Mouse (Mus musculus): Measurements from ENCODE around the gene Ggt1. TPM values are rescaled to one million over a fixed set of nuclear protein-coding genes. Genes with fewer than 3 reads are reported as not detected.

Gene Ggt1
- total and polyA plus RNA-seq, 3 experiments: not detected

DNA sequence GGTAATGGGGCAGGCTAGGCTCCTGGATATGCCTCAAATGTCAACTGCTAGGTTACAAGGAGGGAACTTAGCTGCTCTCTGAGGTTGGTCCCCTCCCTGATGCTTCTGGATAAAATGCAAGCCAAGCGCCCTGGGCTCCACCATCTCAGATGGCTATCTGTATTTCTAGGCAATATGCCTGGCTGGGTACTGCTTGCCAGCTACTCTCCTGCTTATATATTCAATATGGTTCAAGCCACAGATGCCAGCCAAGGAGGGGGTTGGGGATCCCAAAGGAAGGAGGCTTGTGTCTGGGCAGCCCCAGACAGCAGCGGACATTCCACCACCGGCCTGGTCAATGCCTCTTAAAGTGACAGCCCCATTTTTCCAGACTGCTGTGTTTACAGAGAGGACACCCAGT is 2.9 kb upstream of the Ggt1 start:
- ATAC-seq (ENCODE audit: extremely low read depth, insufficient number of reproducible peaks, low FRiP score, poor library complexity, severe bottlenecking) (no peak), DNase-seq (ENCODE audit: low spot score) (no peak)
- no peaks in the 10 kb centered on the region for H3K36me3 ChIP-seq (replicated peaks)
- H3K9me3 ChIP-seq (replicated peaks): no peaks in the 10 kb centered on the region
- H3K27me3 ChIP-seq (ENCODE audit: insufficient read depth, low read length): peaks cover 59% of the 10 kb centered on the region
- H3K4me3 ChIP-seq (ENCODE audit: low read depth, low read length): no peak overlapping the region
- H3K4me1 ChIP-seq (ENCODE audit: insufficient read depth, low read depth, low read length): peaks cover 4% of the 10 kb centered on the region; the same call in 1 of the 2 replicates
- TF ChIP-seq GATA1 (IDR thresholded peaks at IDR 0.05; ENCODE audit: borderline replicate concordance, low read length): no peak
- TF ChIP-seq CTCF (IDR thresholded peaks at IDR 0.05; ENCODE audit: low read depth, low read length): no peak
- TF ChIP-seq TAL1 (conservative IDR thresholded peaks at IDR 0.05; ENCODE audit: low read depth, low read length): no peak
- no peak for TF ChIP-seq POLR2AphosphoS5 (IDR thresholded peaks at IDR 0.05; ENCODE audit: insufficient replicate concordance, low read depth, low read length)
- TF ChIP-seq GATA2 (IDR thresholded peaks at IDR 0.05; ENCODE audit: borderline replicate concordance, low read depth, low read length): no peak

DNA sequence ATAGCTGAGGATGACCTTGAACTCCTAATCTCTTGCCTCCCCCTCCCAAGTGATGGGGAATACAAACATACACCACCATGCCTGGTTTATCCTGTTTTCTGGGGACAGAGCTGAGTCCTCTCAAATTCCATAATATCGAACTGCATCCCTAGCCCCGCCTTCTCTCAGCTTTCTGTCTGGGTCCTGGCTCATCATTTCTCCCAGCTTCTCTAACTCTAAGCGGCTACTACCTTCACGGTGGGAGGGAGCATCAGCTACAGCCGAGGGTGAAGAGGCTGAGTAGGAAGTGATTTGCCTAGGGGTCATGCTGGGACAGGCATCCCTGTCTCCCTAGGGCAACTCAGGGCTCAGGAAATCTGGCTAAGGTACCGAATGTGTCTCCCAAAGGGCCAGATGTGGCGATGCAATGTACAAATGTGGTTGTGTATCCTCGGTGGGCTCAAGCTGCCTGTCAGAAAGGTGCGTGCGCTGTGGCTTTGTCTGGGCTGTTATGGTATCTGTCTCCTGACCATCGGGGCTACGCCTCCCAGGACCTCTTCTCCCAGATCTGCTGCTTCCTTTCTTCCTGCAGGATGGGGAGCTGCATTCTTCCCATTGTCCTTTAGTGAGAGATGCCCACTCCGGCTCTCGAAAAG is 2.2 kb upstream of the Ggt1 start:
- no peak for DNase-seq (ENCODE audit: low spot score)

DNA sequence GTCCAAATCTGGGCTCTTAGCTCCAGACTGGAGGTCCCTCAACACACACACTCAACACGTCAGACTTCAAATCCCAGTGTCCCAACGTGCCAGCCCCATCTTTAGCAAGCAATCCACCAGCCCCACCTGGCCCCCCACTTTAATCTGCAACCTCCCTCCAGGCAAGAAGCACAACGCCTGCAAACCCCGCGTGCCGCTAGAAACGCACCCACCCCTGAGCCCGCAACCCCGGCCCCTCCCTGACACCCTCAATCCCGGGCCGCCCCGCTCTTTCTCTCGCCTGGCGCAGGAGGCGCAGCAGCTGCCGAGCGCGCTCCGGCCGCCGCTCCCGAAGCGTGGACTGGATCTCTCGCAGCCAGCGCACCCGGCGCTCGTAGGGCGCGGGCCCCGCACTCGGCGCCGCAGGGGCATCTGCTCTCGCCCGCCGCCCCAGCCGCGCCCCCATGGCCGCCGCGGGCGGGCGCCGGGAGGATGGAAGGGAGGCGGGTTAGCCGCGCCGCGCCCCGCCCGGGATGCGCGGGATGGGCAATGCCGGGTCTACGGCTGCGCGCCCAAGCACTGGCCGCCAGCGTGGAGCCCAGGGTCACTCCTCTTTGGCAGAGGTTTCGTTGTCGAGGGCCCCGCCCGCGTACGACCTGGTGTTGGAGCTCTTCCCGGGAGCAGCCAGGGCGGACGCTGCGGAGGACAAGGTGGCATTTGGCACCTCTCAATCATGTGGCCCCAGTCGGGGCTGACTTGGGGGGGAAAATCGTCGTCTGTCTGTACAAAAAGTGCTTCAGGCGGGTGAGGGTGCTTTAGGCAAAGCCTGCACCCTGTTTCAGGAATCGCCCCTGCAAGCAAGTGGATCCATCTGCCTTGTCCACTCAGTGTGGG is 1.5 kb upstream of the Ggt1 start, which contains the start of gene Lrrc75b:
Gene Lrrc75b (minus strand): TSS at position 655 of the 873 bp plus-strand sequence.
- ATAC-seq (ENCODE audit: extremely low read depth, insufficient number of reproducible peaks, low FRiP score, poor library complexity, severe bottlenecking): no peak
- peaks cover 61% of the 10 kb centered on the region for H3K27me3 ChIP-seq (ENCODE audit: insufficient read depth, low read length)
- H3K4me3 ChIP-seq (ENCODE audit: low read depth, low read length): no peak within 1 kb of the TSS

More for the DNA sequence above, 2.2 kb upstream of the Ggt1 start:
- H3K27me3 ChIP-seq (ENCODE audit: insufficient read depth, low read length): peaks cover 60% of the 10 kb centered on the region
- H3K4me3 ChIP-seq (ENCODE audit: low read depth, low read length): no peak overlapping the region
- H3K36me3 ChIP-seq (replicated peaks): no peaks in the 10 kb centered on the region
- no peak for ATAC-seq (ENCODE audit: extremely low read depth, insufficient number of reproducible peaks, low FRiP score, poor library complexity, severe bottlenecking)
- peaks cover under 1% of the 10 kb centered on the region; the same call in 1 of the 2 replicates for H3K4me1 ChIP-seq (ENCODE audit: insufficient read depth, low read depth, low read length)
- TF ChIP-seq GATA2 (IDR thresholded peaks at IDR 0.05; ENCODE audit: borderline replicate concordance, low read depth, low read length) (no peak), TAL1 (conservative IDR thresholded peaks at IDR 0.05; ENCODE audit: low read depth, low read length) (no peak), GATA1 (IDR thresholded peaks at IDR 0.05; ENCODE audit: borderline replicate concordance, low read length) (no peak), CTCF (IDR thresholded peaks at IDR 0.05; ENCODE audit: low read depth, low read length) (no peak), POLR2AphosphoS5 (IDR thresholded peaks at IDR 0.05; ENCODE audit: insufficient replicate concordance, low read depth, low read length) (no peak)
- no peaks in the 10 kb centered on the region for H3K9me3 ChIP-seq (replicated peaks)

DNA sequence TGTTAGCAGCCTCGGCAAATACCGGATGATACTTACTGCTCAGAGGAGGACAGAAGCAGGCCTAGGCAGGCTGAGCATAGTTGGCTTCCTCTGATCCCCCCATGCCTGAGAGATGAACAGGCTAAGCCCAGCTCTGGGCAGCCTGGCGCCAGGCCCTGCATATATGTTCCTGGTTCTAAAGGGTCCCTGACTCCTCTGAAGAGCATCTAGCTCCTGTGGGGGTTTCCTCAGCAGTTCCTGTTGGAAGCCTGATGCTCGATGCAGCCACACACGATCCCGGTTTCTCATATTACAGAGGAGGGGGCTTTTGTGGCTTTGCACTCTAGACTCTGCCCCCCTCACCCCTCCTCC is 880 bp upstream of the Ggt1 start:
- DNase-seq (ENCODE audit: low spot score) (no peak), ATAC-seq (ENCODE audit: extremely low read depth, insufficient number of reproducible peaks, low FRiP score, poor library complexity, severe bottlenecking) (no peak)
- no peaks in the 10 kb centered on the region for H3K36me3 ChIP-seq (replicated peaks)
- peaks cover 4% of the 10 kb centered on the region for H3K4me1 ChIP-seq (ENCODE audit: insufficient read depth, low read depth, low read length)
- peaks cover 61% of the 10 kb centered on the region for H3K27me3 ChIP-seq (ENCODE audit: insufficient read depth, low read length)
- no peaks in the 10 kb centered on the region for H3K9me3 ChIP-seq (replicated peaks)
- H3K4me3 ChIP-seq (ENCODE audit: low read depth, low read length): no peak overlapping the region
- no peak for TF ChIP-seq GATA1 (IDR thresholded peaks at IDR 0.05; ENCODE audit: borderline replicate concordance, low read length)
- TF ChIP-seq POLR2AphosphoS5 (IDR thresholded peaks at IDR 0.05; ENCODE audit: insufficient replicate concordance, low read depth, low read length): no peak
- TF ChIP-seq TAL1 (conservative IDR thresholded peaks at IDR 0.05; ENCODE audit: low read depth, low read length): no peak
- no peak for TF ChIP-seq GATA2 (IDR thresholded peaks at IDR 0.05; ENCODE audit: borderline replicate concordance, low read depth, low read length)
- TF ChIP-seq CTCF (IDR thresholded peaks at IDR 0.05; ENCODE audit: low read depth, low read length): no peak

More for the DNA sequence above, 1.5 kb upstream of the Ggt1 start, which contains the start of gene Lrrc75b:
- no peaks in the 10 kb centered on the region for H3K9me3 ChIP-seq (replicated peaks)
- DNase-seq (ENCODE audit: low spot score): no peak
- TF ChIP-seq TAL1 (conservative IDR thresholded peaks at IDR 0.05; ENCODE audit: low read depth, low read length) (no peak), CTCF (IDR thresholded peaks at IDR 0.05; ENCODE audit: low read depth, low read length) (no peak), GATA1 (IDR thresholded peaks at IDR 0.05; ENCODE audit: borderline replicate concordance, low read length) (no peak), POLR2AphosphoS5 (IDR thresholded peaks at IDR 0.05; ENCODE audit: insufficient replicate concordance, low read depth, low read length) (no peak), GATA2 (IDR thresholded peaks at IDR 0.05; ENCODE audit: borderline replicate concordance, low read depth, low read length) (no peak)
- H3K36me3 ChIP-seq (replicated peaks): no peaks in the 10 kb centered on the region
- H3K4me1 ChIP-seq (ENCODE audit: insufficient read depth, low read depth, low read length): no peaks in the 10 kb centered on the region

DNA sequence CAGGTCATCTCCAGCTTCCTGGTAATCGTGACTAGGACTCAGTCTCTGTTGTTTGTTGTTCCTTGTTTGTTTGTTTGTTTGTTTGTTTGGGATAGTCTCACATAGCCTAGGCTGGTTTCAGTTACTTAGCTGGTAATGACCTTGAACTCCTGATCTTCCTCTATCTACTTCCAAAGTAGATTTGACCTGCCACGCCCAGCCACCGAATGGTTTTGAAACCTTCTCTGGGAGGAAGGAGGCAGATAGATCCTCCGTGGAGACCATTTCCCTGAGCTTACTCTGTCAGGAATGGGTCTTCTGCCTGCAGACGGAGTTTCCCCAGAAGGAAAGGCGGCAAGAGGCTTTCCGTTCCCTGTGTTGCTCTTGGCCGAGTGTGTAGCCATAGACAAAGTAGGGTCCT is 1.2 kb downstream of the Ggt1 start:
- ATAC-seq (ENCODE audit: extremely low read depth, insufficient number of reproducible peaks, low FRiP score, poor library complexity, severe bottlenecking): no peak
- Histone ChIP-seq H3K4me3 (ENCODE audit: low read depth, low read length) (no peak overlapping the region), H3K9me3 (replicated peaks) (no peaks in the 10 kb centered on the region), H3K4me1 (ENCODE audit: insufficient read depth, low read depth, low read length) (peaks cover 8% of the 10 kb centered on the region), H3K36me3 (replicated peaks) (no peaks in the 10 kb centered on the region), H3K27me3 (ENCODE audit: insufficient read depth, low read length) (peaks cover 46% of the 10 kb centered on the region)
- TF ChIP-seq CTCF (IDR thresholded peaks at IDR 0.05; ENCODE audit: low read depth, low read length) (no peak), TAL1 (conservative IDR thresholded peaks at IDR 0.05; ENCODE audit: low read depth, low read length) (no peak), POLR2AphosphoS5 (IDR thresholded peaks at IDR 0.05; ENCODE audit: insufficient replicate concordance, low read depth, low read length) (no peak), GATA2 (IDR thresholded peaks at IDR 0.05; ENCODE audit: borderline replicate concordance, low read depth, low read length) (no peak), GATA1 (IDR thresholded peaks at IDR 0.05; ENCODE audit: borderline replicate concordance, low read length) (no peak)
- no peak for DNase-seq (ENCODE audit: low spot score)

DNA sequence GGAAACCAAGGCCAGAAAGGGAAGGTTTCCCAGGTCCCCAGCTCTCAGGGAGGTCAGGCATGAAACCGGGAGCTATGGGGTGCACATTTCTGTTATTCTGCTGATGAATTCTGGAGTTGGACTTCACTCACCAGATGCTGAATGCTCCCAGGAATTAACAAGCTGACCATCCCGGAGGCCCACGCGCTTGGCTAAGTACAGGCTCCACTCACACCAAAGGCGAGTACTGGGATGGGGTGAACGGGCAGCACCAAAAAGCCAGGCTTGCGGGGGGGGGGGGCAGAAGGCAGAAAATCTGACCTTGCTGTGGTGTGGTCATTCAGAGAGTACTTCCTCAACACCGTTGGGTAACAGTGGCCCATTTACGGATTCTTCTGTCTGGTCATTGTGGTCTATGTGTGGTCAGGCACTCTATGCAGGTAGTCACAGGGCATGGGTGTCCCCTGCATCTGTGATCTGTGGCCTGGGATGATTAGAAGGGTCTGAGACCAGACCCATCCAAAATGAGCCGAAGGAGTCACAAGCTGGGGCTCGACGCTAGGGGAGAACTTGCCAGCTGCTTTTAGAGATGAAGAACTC is 3.4 kb downstream of the Ggt1 start:
- ATAC-seq (ENCODE audit: extremely low read depth, insufficient number of reproducible peaks, low FRiP score, poor library complexity, severe bottlenecking) (no peak), DNase-seq (ENCODE audit: low spot score) (no peak)
- H3K4me3 ChIP-seq (ENCODE audit: low read depth, low read length): no peak overlapping the region
- H3K36me3 ChIP-seq (replicated peaks): no peaks in the 10 kb centered on the region
- no peaks in the 10 kb centered on the region for H3K9me3 ChIP-seq (replicated peaks)
- no peak for TF ChIP-seq GATA1 (IDR thresholded peaks at IDR 0.05; ENCODE audit: borderline replicate concordance, low read length)
- TF ChIP-seq TAL1 (conservative IDR thresholded peaks at IDR 0.05; ENCODE audit: low read depth, low read length): no peak
- H3K27me3 ChIP-seq (ENCODE audit: insufficient read depth, low read length): peaks cover 42% of the 10 kb centered on the region
- H3K4me1 ChIP-seq (ENCODE audit: insufficient read depth, low read depth, low read length): peaks cover 8% of the 10 kb centered on the region

Measured in G1E (cell line).